Mouse (Mus musculus) lung, embryonic 16.5 days (tissue): ENCODE results near the gene Grid1. TPM values are rescaled to one million over a fixed set of nuclear protein-coding genes. Genes with fewer than 3 reads are reported as not detected.

Source experiments
- ATAC-seq: fragments of 200-750 bp; cut with Nextera tagmentation; 2 replicates; pipeline ENCODE4 v1.8.0; 2017; ENCODE audit warnings: low read depth, mild to moderate bottlenecking, moderate library complexity
- H3K27ac ChIP-seq: fragments of 300-500 bp; sonication (generic); 2 replicates; pipeline ENCODE4 v1.5.1; 2014; ENCODE audit warnings: mild to moderate bottlenecking, control low read depth, low read length
- H3K27me3 ChIP-seq: fragments of 300-500 bp; sonication (generic); 2 replicates; pipeline ENCODE4 v1.6.1; 2014; ENCODE audit warnings: low read depth, low read length, mixed read lengths; ENCODE audit not compliant: control insufficient read depth, insufficient read depth
- H3K36me3 ChIP-seq: fragments of 300-500 bp; sonication (generic); 2 replicates; pipeline ENCODE4 v1.6.1; 2014; ENCODE audit warnings: low read length; ENCODE audit not compliant: control insufficient read depth, insufficient read depth
- H3K4me1 ChIP-seq: fragments of 300-500 bp; sonication (generic); replicated peaks from 2 replicates; pipeline ENCODE4 v1.6.1; 2014; ENCODE audit warnings: low read length, mixed read lengths; ENCODE audit not compliant: control insufficient read depth, insufficient read depth
- H3K4me2 ChIP-seq: fragments of 300-500 bp; sonication (generic); 2 replicates; pipeline ENCODE4 v1.6.1; 2014; ENCODE audit warnings: low read depth, low read length, control low read depth
- H3K4me3 ChIP-seq: fragments of 300-500 bp; sonication (generic); 2 replicates; pipeline ENCODE4 v1.5.1; 2014; ENCODE audit warnings: mild to moderate bottlenecking, low read length, control low read depth
- H3K9ac ChIP-seq: fragments of 300-500 bp; sonication (generic); 2 replicates; pipeline ENCODE4 v1.6.1; 2014; ENCODE audit warnings: low read length, control low read depth
- H3K9me3 ChIP-seq: fragments of 300-500 bp; sonication (generic); 2 replicates; pipeline ENCODE4 v1.6.1; 2016; ENCODE audit warnings: low read length; ENCODE audit not compliant: control insufficient read depth
- WGBS: fragments of 180-500 bp; shearing (Covaris S2); extraction: QIAGEN DNeasy Blood & Tissue Kit; methylation state at CpG from one replicate; pipeline ENCODE4 v1.1.7; 2014; 5-methylcytosine and 5-hydroxymethylcytosine counted together
- polyA plus RNA-seq: library from polyadenylated mRNA; unstranded; fragments of >200 nt; fragmentation: Nextera tagmentation; extraction: Ambion mirVana; gene quantifications from 2 replicates; pipeline ENCODE4 v1.2.1, GENCODE M21; 2015

Grid1 gene
- polyA plus RNA-seq, 1 experiment from 2014 or later: 0.51 TPM

- Histone ChIP-seq H3K27ac (no peak overlapping the region), H3K4me3 (no peak overlapping the region), H3K9ac (no peak overlapping the region), H3K4me2 (no peak overlapping the region), H3K9me3 (no peaks in the 10 kb centered on the region), H3K4me1 (no peaks in the 10 kb centered on the region), H3K36me3 (no peaks in the 10 kb centered on the region), H3K27me3 (no peaks in the 10 kb centered on the region)
- 78% methylated on average over 7 of the region's 7 CpGs for WGBS
- no peak for ATAC-seq
These were observed 186.8 kb downstream of the Grid1 start for GRCm38 (mm10) chr14:35006736-35007135.

- WGBS: 46% methylated on average over 3 of the region's 3 CpGs
- ATAC-seq: no peak
- Histone ChIP-seq H3K4me2 (no peak overlapping the region), H3K4me3 (no peak overlapping the region), H3K36me3 (no peaks in the 10 kb centered on the region), H3K9me3 (no peaks in the 10 kb centered on the region), H3K27me3 (no peaks in the 10 kb centered on the region), H3K27ac (no peak overlapping the region), H3K9ac (no peak overlapping the region), H3K4me1 (no peaks in the 10 kb centered on the region)
These were observed 188.8 kb downstream of the Grid1 start for GRCm38 (mm10) chr14:35008674-35009073.

GRCm38 (mm10) chr14:35009074-35009473, 189.2 kb downstream of the Grid1 start:
- H3K4me1 ChIP-seq: no peaks in the 10 kb centered on the region
- 21% methylated on average over 9 of the region's 9 CpGs for WGBS
- H3K4me2 ChIP-seq: no peak overlapping the region
- no peak for ATAC-seq
- H3K9me3 ChIP-seq: no peaks in the 10 kb centered on the region
- no peak overlapping the region for H3K27ac ChIP-seq
- H3K27me3 ChIP-seq: no peaks in the 10 kb centered on the region
- no peak overlapping the region for H3K9ac ChIP-seq
- no peak overlapping the region for H3K4me3 ChIP-seq
- no peaks in the 10 kb centered on the region for H3K36me3 ChIP-seq

GRCm38 (mm10) chr14:35026686-35027085, 206.8 kb downstream of the Grid1 start:
- Histone ChIP-seq H3K36me3 (no peaks in the 10 kb centered on the region), H3K27ac (no peak overlapping the region), H3K27me3 (no peaks in the 10 kb centered on the region), H3K9ac (no peak overlapping the region), H3K9me3 (no peaks in the 10 kb centered on the region), H3K4me1 (no peaks in the 10 kb centered on the region), H3K4me3 (no peak overlapping the region), H3K4me2 (no peak overlapping the region)
- 86% methylated on average over 8 of the region's 8 CpGs for WGBS
- no peak for ATAC-seq

- no peak overlapping the region for H3K4me3 ChIP-seq
- no peaks in the 10 kb centered on the region for H3K27me3 ChIP-seq
- ATAC-seq: 0 out of 2 replicates have a peak, but pooled peaks have one; percentile 15
- no peak overlapping the region for H3K27ac ChIP-seq
- no peak overlapping the region for H3K4me2 ChIP-seq
- no peaks in the 10 kb centered on the region for H3K9me3 ChIP-seq
- 48% methylated on average over 11 of the region's 11 CpGs for WGBS
- H3K4me1 ChIP-seq: no peaks in the 10 kb centered on the region
- no peaks in the 10 kb centered on the region for H3K36me3 ChIP-seq
- H3K9ac ChIP-seq: no peak overlapping the region
These were observed 207.7 kb downstream of the Grid1 start for GRCm38 (mm10) chr14:35027501-35028140.

- WGBS: 96% methylated on average over 2 of the region's 2 CpGs
These were observed 209.7 kb downstream of the Grid1 start for GRCm38 (mm10) chr14:35029626-35030025.

GRCm38 (mm10) chr14:35030271-35030670, 210.4 kb downstream of the Grid1 start:
- Histone ChIP-seq H3K4me1 (no peaks in the 10 kb centered on the region), H3K27ac (no peak overlapping the region), H3K4me2 (no peak overlapping the region), H3K9me3 (no peaks in the 10 kb centered on the region), H3K27me3 (no peaks in the 10 kb centered on the region), H3K36me3 (no peaks in the 10 kb centered on the region), H3K4me3 (no peak overlapping the region), H3K9ac (no peak overlapping the region)
- 58% methylated on average over 2 of the region's 2 CpGs for WGBS
- no peak for ATAC-seq

More at GRCm38 (mm10) chr14:35029626-35030025, 209.7 kb downstream of the Grid1 start:
- no peak overlapping the region for H3K9ac ChIP-seq
- H3K27ac ChIP-seq: no peak overlapping the region
- no peaks in the 10 kb centered on the region for H3K9me3 ChIP-seq
- no peak overlapping the region for H3K4me3 ChIP-seq
- H3K27me3 ChIP-seq: no peaks in the 10 kb centered on the region
- H3K4me2 ChIP-seq: no peak overlapping the region
- H3K36me3 ChIP-seq: no peaks in the 10 kb centered on the region
- no peaks in the 10 kb centered on the region for H3K4me1 ChIP-seq
- no peak for ATAC-seq

- whole genome bisulfite sequencing: 64% methylated on average over 1 of the region's 1 CpGs
- H3K36me3 ChIP-seq: no peaks in the 10 kb centered on the region
- H3K27ac ChIP-seq: no peak overlapping the region
- no peak overlapping the region for H3K4me2 ChIP-seq
- no peak overlapping the region for H3K4me3 ChIP-seq
- peak; percentile 64 for ATAC-seq
- H3K27me3 ChIP-seq: no peaks in the 10 kb centered on the region
- H3K9me3 ChIP-seq: no peaks in the 10 kb centered on the region
- H3K9ac ChIP-seq: no peak overlapping the region
- no peaks in the 10 kb centered on the region for H3K4me1 ChIP-seq
These were observed 212.4 kb downstream of the Grid1 start for GRCm38 (mm10) chr14:35032283-35032682.

- no peak overlapping the region for H3K27ac ChIP-seq
- H3K4me2 ChIP-seq: no peak overlapping the region
- H3K4me1 ChIP-seq: no peaks in the 10 kb centered on the region
- 48% methylated on average over 5 of the region's 5 CpGs for WGBS
- H3K27me3 ChIP-seq: no peaks in the 10 kb centered on the region
- no peak for ATAC-seq
- H3K9me3 ChIP-seq: no peaks in the 10 kb centered on the region
- no peaks in the 10 kb centered on the region for H3K36me3 ChIP-seq
- no peak overlapping the region for H3K4me3 ChIP-seq
- H3K9ac ChIP-seq: no peak overlapping the region
These were observed 224.4 kb downstream of the Grid1 start for GRCm38 (mm10) chr14:35044268-35044667.
